Mouse (Mus musculus): ENCODE data around the gene Rrm1. TPM values are rescaled to one million over a fixed set of nuclear protein-coding genes. Genes with fewer than 3 reads are reported as not detected.

Gene Rrm1
- total RNA-seq, 2 experiments from 2014 or later, result 10.2 to 10.8 TPM

DNA sequence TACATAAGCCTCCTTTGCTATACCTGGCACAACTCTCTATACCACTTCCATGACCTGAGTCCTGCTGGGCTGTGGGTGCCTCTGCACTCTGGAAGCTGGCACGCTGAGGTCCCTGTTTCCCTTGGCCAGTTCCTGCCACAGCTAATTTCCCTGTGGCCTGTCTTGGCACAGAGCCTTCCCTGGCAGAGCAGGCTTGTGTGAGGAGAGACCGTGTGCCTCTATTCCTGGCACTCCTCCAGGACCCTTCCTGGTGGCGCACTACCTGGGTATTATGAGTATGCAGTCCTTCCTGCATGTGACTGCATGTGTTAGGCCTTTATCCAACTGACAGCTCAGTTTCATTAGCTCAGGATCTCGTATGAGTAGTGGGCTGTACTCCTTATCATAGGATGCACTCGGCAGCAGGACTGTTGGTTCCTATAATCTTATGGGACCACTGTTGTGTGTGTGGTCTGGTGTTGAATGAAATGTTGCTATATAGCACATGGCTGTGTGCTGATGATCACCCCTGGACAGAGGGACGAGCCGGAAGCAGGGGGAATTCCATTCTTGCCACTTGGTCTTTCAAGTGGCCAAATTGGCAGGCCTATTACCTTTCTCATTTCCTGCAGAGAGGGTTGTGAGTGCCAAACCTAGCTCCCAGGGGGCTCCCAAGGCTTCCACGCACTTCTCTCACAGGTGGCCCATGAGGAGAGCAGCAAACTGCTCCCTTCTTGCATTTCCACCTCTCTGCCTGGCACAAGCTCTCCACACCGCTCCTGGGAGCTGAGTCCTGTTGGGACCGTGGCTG is 75.0 kb downstream of the Rrm1 start:
- DNase-seq (ENCODE audit: extremely low spot score in 1 of 2, low spot score in 1 of 2), result no peak

GRCm38 (mm10) chr7:102517051-102517335 is 75.5 kb downstream of the Rrm1 start:
- DNase-seq (ENCODE audit: extremely low spot score in 1 of 2, low spot score in 1 of 2), result peak in 1 of 2 experiments; percentile 24

Other genes with a start within 250 kb of the Rrm1 start
- 10 to 100 TPM; 36.7 to 37.8 TPM for gene Nup98, start 231.5 kb upstream of the Rrm1 start, total RNA-seq (2021)
- 10 to 100 TPM; 27.7 to 34.0 TPM for gene Pgap2, start 231.5 kb upstream of the Rrm1 start, total RNA-seq (2021)
- 10 to 100 TPM; 28.9 to 30.2 TPM for gene Rhog, start 185.6 kb upstream of the Rrm1 start, total RNA-seq (2021)
- 10 to 100 TPM; 67.7 to 70.4 TPM for gene Stim1, start 173.9 kb upstream of the Rrm1 start, total RNA-seq (2021)
- not detected for gene Olfr543, start 40.0 kb downstream of the Rrm1 start, total RNA-seq (2021)
- not detected for gene Olfr544, start 46.6 kb downstream of the Rrm1 start, total RNA-seq (2021)
- gene Olfr545, start 57.9 kb downstream of the Rrm1 start, total RNA-seq (2021), result not detected
- gene Olfr547, start 93.1 kb downstream of the Rrm1 start, total RNA-seq (2021), result not detected
- not detected for gene Olfr548-ps1, start 99.2 kb downstream of the Rrm1 start, total RNA-seq (2021)
- gene Olfr549, start 108.2 kb downstream of the Rrm1 start, total RNA-seq (2021), result not detected
- gene Trim21, start 123.8 kb downstream of the Rrm1 start, total RNA-seq (2021), result 1 to 10 TPM; 2.1 to 3.6 TPM
- gene Olfr550, start 129.7 kb downstream of the Rrm1 start, total RNA-seq (2021), result 1 to 10 TPM in 1 of 2 experiments, under 1 TPM in 1; 0.89 to 1.3 TPM
- not detected for gene Olfr551, start 150.2 kb downstream of the Rrm1 start, total RNA-seq (2021)
- gene Olfr552, start 156.1 kb downstream of the Rrm1 start, total RNA-seq (2021), result under 1 TPM in 1 of 2 experiments, not detected in 1; 0.10 TPM
- not detected for gene Olfr553, start 176.5 kb downstream of the Rrm1 start, total RNA-seq (2021)
- gene Olfr554, start 196.7 kb downstream of the Rrm1 start, total RNA-seq (2021), result not detected
- gene Olfr555, start 217.1 kb downstream of the Rrm1 start, total RNA-seq (2021), result not detected
- gene Olfr556, start 223.2 kb downstream of the Rrm1 start, total RNA-seq (2021), result under 1 TPM in 1 of 2 experiments, not detected in 1; 0.10 TPM
- 1 to 10 TPM; 4.5 to 7.6 TPM for gene Trim68, start 245.6 kb downstream of the Rrm1 start, total RNA-seq (2021)

Measured in layer of hippocampus, postnatal 25 days (tissue).